7 mouse cellular contexts compared by ENCODE assay signal in the genomic region with DNA sequence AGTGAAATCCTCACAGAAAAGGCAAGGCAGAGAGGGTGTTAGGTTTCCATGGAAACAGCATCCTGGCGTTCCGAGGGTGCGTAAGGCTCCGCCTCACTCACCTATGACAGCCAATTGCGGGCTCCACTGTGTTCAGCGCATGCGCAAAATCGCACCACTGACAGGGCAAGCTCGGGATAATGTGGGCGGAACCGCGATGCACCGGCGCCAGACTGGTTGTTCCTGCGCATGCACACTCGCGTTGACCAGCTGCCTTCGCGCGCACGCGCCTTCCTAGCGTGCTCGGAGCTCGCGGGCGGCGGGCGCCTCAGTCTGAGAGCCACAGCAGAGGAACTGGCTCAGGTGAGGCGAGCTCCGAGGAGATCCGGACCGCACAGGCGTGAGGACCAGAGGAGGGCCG. TPM values are rescaled to one million over a fixed set of nuclear protein-coding genes. Genes with fewer than 3 reads are reported as not detected.
DNase-seq lines count a peak whose midpoint lies in the region; ATAC-seq lines count a peak whose summit lies in the region.

A gene (plus strand): TSS at position 200 of the 400 bp plus-strand sequence.

- intact Hi-C loops in left cerebral cortex, postnatal 36 days (cut with DNase I): no loop called here

- H3K9ac ChIP-seq in intestine, embryonic 16.5 days (ENCODE audit: low read depth, low read length): peak within 1 kb of the TSS; percentile 77
- H3K9ac ChIP-seq in midbrain, embryonic 11.5 days (ENCODE audit: low read length): peak within 1 kb of the TSS; percentile 70

- H3K4me1 ChIP-seq in intestine, embryonic 16.5 days (ENCODE audit: control insufficient read depth, insufficient read depth, low read length): peaks cover 12% of the 10 kb centered on the region
- peaks cover 12% of the 10 kb centered on the region for H3K4me1 ChIP-seq in midbrain, embryonic 11.5 days (ENCODE audit: control insufficient read depth, insufficient read depth, low read length)

- peak; percentile 98 for DNase-seq in adrenal gland, adult 8-10 months
- peak; percentile 98 for DNase-seq in embryo, embryonic 9.5 days (ENCODE audit: extremely low spot score)
- peak; percentile 90 to 97 for DNase-seq in gastrocnemius, postnatal 4 days (ENCODE audit: low spot score in 2 of 2)
- peak; percentile 96 to 97 for DNase-seq in left cerebral cortex, postnatal 36 days (ENCODE audit: low spot score in 2 of 2)
- DNase-seq in midbrain, embryonic 11.5 days (ENCODE audit: low spot score, missing footprints): peak; percentile 99
- peak; percentile 100 for DNase-seq in skeletal muscle tissue, adult 2 months (ENCODE audit: low read depth, low spot score)

- no peak within 1 kb of the TSS for H3K27ac ChIP-seq in intestine, embryonic 16.5 days (ENCODE audit: low read length)
- H3K27ac ChIP-seq in midbrain, embryonic 11.5 days (ENCODE audit: low read depth, low read length): peak within 1 kb of the TSS; percentile 25; the same call in 1 of the 2 replicates

- no peaks in the 10 kb centered on the region for H3K9me3 ChIP-seq in intestine, embryonic 16.5 days (ENCODE audit: control insufficient read depth, low read length)
- H3K9me3 ChIP-seq in midbrain, embryonic 11.5 days (ENCODE audit: control insufficient read depth, low read length): no peaks in the 10 kb centered on the region

- H3K27me3 ChIP-seq in intestine, embryonic 16.5 days (replicated peaks; ENCODE audit: control insufficient read depth, insufficient read depth, low read length): no peaks in the 10 kb centered on the region
- H3K27me3 ChIP-seq in midbrain, embryonic 11.5 days (ENCODE audit: control insufficient read depth, insufficient read depth, low read length): no peaks in the 10 kb centered on the region

- peak within 1 kb of the TSS; percentile 70 for H3K4me3 ChIP-seq in intestine, embryonic 16.5 days (ENCODE audit: low read length)
- H3K4me3 ChIP-seq in midbrain, embryonic 11.5 days (ENCODE audit: low read depth, low read length): peak within 1 kb of the TSS; percentile 56

- H3K4me2 ChIP-seq in intestine, embryonic 16.5 days (ENCODE audit: low read depth, low read length): peak within 1 kb of the TSS; percentile 82
- H3K4me2 ChIP-seq in midbrain, embryonic 11.5 days: peak within 1 kb of the TSS; percentile 80

- H3K36me3 ChIP-seq in intestine, embryonic 16.5 days (ENCODE audit: control insufficient read depth, insufficient read depth, low read length): peaks cover 6% of the 10 kb centered on the region; the same call in 1 of the 2 replicates
- peaks cover 9% of the 10 kb centered on the region for H3K36me3 ChIP-seq in midbrain, embryonic 11.5 days (ENCODE audit: control insufficient read depth, insufficient read depth, low read length)

- WGBS in intestine, embryonic 16.5 days: under 1% methylated on average over 35 of the region's 35 CpGs
- under 1% methylated on average over 35 of the region's 35 CpGs for WGBS in midbrain, embryonic 11.5 days

- peak; percentile 92 for ATAC-seq in intestine, embryonic 16.5 days
- ATAC-seq in midbrain, embryonic 11.5 days (ENCODE audit: low FRiP score): peak; percentile 96

RNA-seq across cellular contexts. Expression of the gene that starts here (rescaled TPM):
- 10 to 100 TPM; 43.6 to 59.2 (median 45.7) TPM for total RNA-seq in adrenal gland, adult 8-10 months (2022)
- total RNA-seq in gastrocnemius, postnatal 4 days (2021): 10 to 100 TPM; 40.6 to 44.0 TPM
- polyA plus RNA-seq in intestine, embryonic 16.5 days (2015; fragmentation: Nextera tagmentation; extraction: Ambion mirVana): 48.7 and 53.8 TPM in 2 replicates
- 10 to 100 TPM; 47.0 to 49.8 TPM for total RNA-seq in left cerebral cortex, postnatal 36 days (2021)
- polyA plus RNA-seq in midbrain, embryonic 11.5 days (2014; fragmentation: Nextera tagmentation; extraction: Ambion mirVana): 44.1 and 51.4 TPM in 2 replicates
